ENCODE assay signal across 26 mouse cellular contexts in genomic region chr11:50798836-50799235, GRCm38 (mm10). TPM values are rescaled to one million over a fixed set of nuclear protein-coding genes. Genes with fewer than 3 reads are reported as not detected.
DNase-seq lines count a peak whose midpoint lies in the region; ATAC-seq and TF ChIP-seq lines count a peak whose summit lies in the region.
"Had no signal": no experiment of that assay in that cellular context is flagged by ENCODE, and none has a peak within 500 bp of the region (broad histone marks: within the 10 kb centered on the region; RNA-seq: fewer than 3 reads in every experiment).

No protein-coding gene starts in this region.

- H3K27ac ChIP-seq in thymus, adult 2 months (ENCODE audit: control insufficient read depth, insufficient read depth, low read length) = no peak overlapping the region
- H3K27ac ChIP-seq: embryonic facial prominence, embryonic 12.5 days; forebrain, embryonic 13.5 days; gastrocnemius, adult 2 months; heart, embryonic 10.5 days; hindbrain, embryonic 15.5 days; left cerebral cortex, adult 2 months; liver, embryonic 13.5 days had no signal

- no peak for TF ChIP-seq CTCF in thymus, adult 2 months (IDR thresholded peaks at IDR 0.05; ENCODE audit: borderline replicate concordance, control insufficient read depth, extremely low read depth, insufficient read depth, low read length, poor library complexity)

- ATAC-seq in CD4-positive, CD25-positive, alpha-beta regulatory T cell, adult 4 months = no peak
- ATAC-seq: forebrain, embryonic 13.5 days had no signal

- H3K4me1 ChIP-seq in thymus, adult 2 months (replicated peaks; ENCODE audit: control insufficient read depth, insufficient read depth, low read length) = no peaks in the 10 kb centered on the region
- H3K4me1 ChIP-seq: embryonic facial prominence, embryonic 12.5 days; forebrain, embryonic 13.5 days; heart, embryonic 10.5 days; hindbrain, embryonic 15.5 days; liver, embryonic 13.5 days had no signal

- no peak for TF ChIP-seq POLR2A in thymus, adult 2 months (IDR thresholded peaks at IDR 0.05; ENCODE audit: control insufficient read depth, extremely low read depth, insufficient read depth, low read length, poor library complexity)

- no peak overlapping the region for H3K4me3 ChIP-seq in thymus, adult 2 months (ENCODE audit: control insufficient read depth, insufficient read depth, low read length)
- H3K4me3 ChIP-seq: embryonic facial prominence, embryonic 12.5 days; forebrain, embryonic 13.5 days; gastrocnemius, adult 2 months; heart, embryonic 10.5 days; hindbrain, embryonic 15.5 days; left cerebral cortex, adult 2 months; liver, embryonic 13.5 days had no signal

- peak; percentile 48 for DNase-seq in CD4-positive, CD25-positive, alpha-beta regulatory T cell, adult 2 months (ENCODE audit: low read depth, low spot score)
- DNase-seq in thymus, adult 2 months = peak; percentile 8
- DNase-seq in thymus, postnatal 10 days (ENCODE audit: low spot score in 2 of 2) = no peak
- peak; percentile 14 for DNase-seq in induced T-regulatory cell, adult 2 months (ENCODE audit: low read depth)
- DNase-seq in right cerebral cortex, postnatal 36 days (ENCODE audit: low spot score in 2 of 2) = no peak
- DNase-seq in cerebellum, postnatal 14 days = no peak
- DNase-seq: adrenal gland, postnatal 25 days; cerebellum, adult 9-11 months; gastrocnemius, adult 2 months; kidney, adult 18-20 months; kidney, postnatal 10 days; liver, embryonic 13.5 days; lung, adult 2 months; lung, postnatal 14 days; right cerebral cortex, postnatal 14 days; spleen, adult 18-20 months had no signal

- no peaks in the 10 kb centered on the region for H3K36me3 ChIP-seq in thymus, adult 2 months (ENCODE audit: control insufficient read depth, insufficient read depth, low read length)
- H3K36me3 ChIP-seq: heart, embryonic 10.5 days; hindbrain, embryonic 15.5 days; liver, embryonic 13.5 days had no signal

- no peaks in the 10 kb centered on the region; the same call in 1 of the 2 replicates for H3K27me3 ChIP-seq in thymus, adult 2 months (ENCODE audit: control insufficient read depth, insufficient read depth, low read length)
- H3K27me3 ChIP-seq: embryonic facial prominence, embryonic 12.5 days; forebrain, embryonic 13.5 days; hindbrain, embryonic 15.5 days; liver, embryonic 13.5 days had no signal

RNA-seq across cellular contexts. Expression of gene Zfp354c, which starts 28.7 kb away (rescaled TPM):
- 1 to 10 TPM; 1.3 to 2.0 TPM for polyA plus RNA-seq in CD4-positive, CD25-positive, alpha-beta regulatory T cell, adult 4 months (2017; shearing (Covaris generic))
- 5.1 and 5.8 TPM in 2 replicates for polyA plus RNA-seq in thymus, adult 2 months (2012; rRNA removed)

RNA-seq across cellular contexts. Expression of gene Zfp879, which starts 42.5 kb away (rescaled TPM):
- polyA plus RNA-seq in CD4-positive, CD25-positive, alpha-beta regulatory T cell, adult 4 months (2017; shearing (Covaris generic)) = not detected
- polyA plus RNA-seq in thymus, adult 2 months (2012; rRNA removed) = 0.34 and 0.37 TPM in 2 replicates

RNA-seq across cellular contexts. Expression of gene Grm6, which starts 51.6 kb away (rescaled TPM):
- not detected for polyA plus RNA-seq in CD4-positive, CD25-positive, alpha-beta regulatory T cell, adult 4 months (2017; shearing (Covaris generic))
- 2.3 and 2.9 TPM in 2 replicates for polyA plus RNA-seq in thymus, adult 2 months (2012; rRNA removed)
- polyA plus RNA-seq: cortical plate, adult 2 months; embryonic facial prominence, embryonic 12.5 days; forebrain, embryonic 13.5 days; heart, embryonic 16.5 days; hindbrain, embryonic 15.5 days; liver, embryonic 13.5 days; midbrain, embryonic 11.5 days; neural tube, embryonic 11.5 days had no signal

Comparison
In these comparisons a context has a peak if more than half of its experiments do, and no peak if none do; other contexts are left out.
1. DNase-seq: peak in CD4-positive, CD25-positive, alpha-beta regulatory T cell, adult 2 months (single experiment), thymus, adult 2 months (single experiment) and induced T-regulatory cell, adult 2 months (single experiment); none in thymus, postnatal 10 days (0 of 2), right cerebral cortex, postnatal 36 days (0 of 2) and cerebellum, postnatal 14 days (0 of 2).